Comparison of ENCODE assay signal across 24 mouse cellular contexts in genomic region chr8:12795011-12795671, GRCm38 (mm10). TPM values are rescaled to one million over a fixed set of nuclear protein-coding genes. Genes with fewer than 3 reads are reported as not detected.
DNase-seq lines count a peak whose midpoint lies in the region; ATAC-seq and TF ChIP-seq lines count a peak whose summit lies in the region.
"Had no signal": no experiment of that assay in that cellular context is flagged by ENCODE, and none has a peak within 500 bp of the region (broad histone marks: within the 10 kb centered on the region; RNA-seq: fewer than 3 reads in every experiment).

No protein-coding gene starts in this region.

- no peaks in the 10 kb centered on the region for H3K27me3 ChIP-seq in Patski
- H3K27me3 ChIP-seq in hindbrain, embryonic 10.5 days (ENCODE audit: insufficient read depth, poor library complexity, severe bottlenecking) = no peaks in the 10 kb centered on the region
- H3K27me3 ChIP-seq: forebrain, embryonic 13.5 days; neural tube, embryonic 13.5 days had no signal

- H3K36me3 ChIP-seq in hindbrain, embryonic 10.5 days = no peaks in the 10 kb centered on the region
- H3K36me3 ChIP-seq: neural tube, embryonic 13.5 days had no signal

- H3K4me3 ChIP-seq in lung, adult 2 months (replicated peaks; ENCODE audit: extremely low read depth, low read depth, low read length) = no peak overlapping the region
- H3K4me3 ChIP-seq in hindbrain, embryonic 10.5 days = no peak overlapping the region
- H3K4me3 ChIP-seq: forebrain, embryonic 13.5 days; myocyte; neural tube, embryonic 13.5 days had no signal

- DNase-seq in Patski (ENCODE audit: low read depth, low spot score) = no peak
- DNase-seq in lung, adult 2 months = peak; percentile 64
- DNase-seq in lung, postnatal 10 days = peak; percentile 59
- DNase-seq in left cerebral cortex, postnatal 25 days (ENCODE audit: low spot score in 2 of 2) = no peak
- DNase-seq in hindbrain, embryonic 10.5 days (ENCODE audit: low spot score) = no peak
- DNase-seq in left cerebral cortex, adult 11 months (ENCODE audit: low spot score) = no peak
- DNase-seq: adrenal gland, adult 2 months; adrenal gland, postnatal 36 days; B cell, adult 2 months; cerebellum, adult 8-10 months; cerebellum, postnatal 25 days; heart, postnatal 14 days; kidney, adult 2 months; kidney, postnatal 4 days; layer of hippocampus, postnatal 36 days; liver had no signal

- WGBS in lung, adult 2 months = 61% methylated on average over 5 of the region's 5 CpGs
- 87% methylated on average over 5 of the region's 5 CpGs for WGBS in hindbrain, embryonic 10.5 days

- in situ Hi-C loops in Patski (cut with MboI; ENCODE audit: low pct_unique_long_range_greater_than_20kb) = no loop called here

- no peaks in the 10 kb centered on the region for H3K9me3 ChIP-seq in hindbrain, embryonic 10.5 days
- H3K9me3 ChIP-seq: forebrain, embryonic 13.5 days; neural tube, embryonic 13.5 days had no signal

- no peak for TF ChIP-seq POLR2A in lung, adult 2 months (IDR thresholded peaks at IDR 0.05; ENCODE audit: borderline replicate concordance, extremely low read depth, low read depth, low read length)

- peaks cover 29% of the 10 kb centered on the region for H3K4me1 ChIP-seq in lung, adult 2 months (ENCODE audit: control insufficient read depth, insufficient read depth, low read length)
- peaks cover 20% of the 10 kb centered on the region for H3K4me1 ChIP-seq in hindbrain, embryonic 10.5 days (replicated peaks)

- POLR2A ChIA-PET in Patski (lab: Charles Lee) = no interaction called here

- CTCF ChIA-PET in Patski (lab: Charles Lee) = interaction anchor here (0.9 kb wide), 1 partner anchor 9 kb away, joined by 3 read pairs; no protein-coding TSS in a partner anchor

- TF ChIP-seq CTCF in Patski (IDR thresholded peaks at IDR 0.05) = no peak
- 0 out of 2 replicates have a peak, but pooled peaks have one; percentile 10 for TF ChIP-seq CTCF in lung, adult 2 months (IDR thresholded peaks at IDR 0.05; ENCODE audit: insufficient read depth, low read length)

- H3K27ac ChIP-seq in hindbrain, embryonic 10.5 days = no peak overlapping the region
- H3K27ac ChIP-seq: forebrain, embryonic 13.5 days; kidney, postnatal 0 days; liver, embryonic 14.5 days; neural tube, embryonic 13.5 days had no signal

- intact Hi-C loops in left cerebral cortex, postnatal 25 days (cut with DNase I) = no loop called here

- ATAC-seq in Patski = peak; percentile 90
- peak; percentile 52 for ATAC-seq in megakaryocyte progenitor cell, adult 5-6 weeks (replicated peaks; ENCODE audit: poor library complexity)
- ATAC-seq: activated CD4-positive, CD25-positive, alpha-beta regulatory T cell, adult 4 months; forebrain, embryonic 13.5 days; hindbrain, embryonic 16.5 days had no signal

RNA-seq across cellular contexts. Expression of gene Atp11a, which starts 38.3 kb away (rescaled TPM):
- polyA plus RNA-seq in Patski (2021) = 139 TPM
- 282 and 307 TPM in 2 replicates for polyA plus RNA-seq in lung, adult 2 months (2012; rRNA removed)
- 14.5 and 17.1 TPM in 2 replicates for total RNA-seq in megakaryocyte progenitor cell, adult 5-6 weeks (2015)
- total RNA-seq in megakaryocyte progenitor cell, adult 5-6 weeks (2017) = 15.9 and 16.0 TPM in 2 replicates
- 10 to 100 TPM; 46.3 to 55.0 TPM for total RNA-seq in left cerebral cortex, postnatal 25 days (2021)
- polyA plus RNA-seq in hindbrain, embryonic 10.5 days (2016; fragmentation: Nextera tagmentation; extraction: Ambion mirVana) = 8.5 and 8.8 TPM in 2 replicates

Comparison
In these comparisons a context has a peak if more than half of its experiments do, and no peak if none do; other contexts are left out.
1. DNase-seq: peak in lung, adult 2 months (single experiment) and lung, postnatal 10 days (single experiment); none in Patski (single experiment), left cerebral cortex, postnatal 25 days (0 of 2), hindbrain, embryonic 10.5 days (single experiment) and left cerebral cortex, adult 11 months (single experiment).
2. RNA of gene Atp11a, which starts 38.3 kb away (polyA plus RNA-seq): 282 to 307 TPM in lung, adult 2 months and 139 TPM in Patski (single experiment); 8.5 to 8.8 TPM in hindbrain, embryonic 10.5 days; every median in the first group is over 10 times any median in the second.